Mouse (Mus musculus) MEL (cell line): ENCODE data around the gene Hltf. TPM values are rescaled to one million over a fixed set of nuclear protein-coding genes. Genes with fewer than 3 reads are reported as not detected.

Source experiments
- DNase-seq: peaks from one replicate; pipeline ENCODE4 v3.0.0; 2011; ENCODE audit warnings: low read depth, low spot score
- H3K27ac ChIP-seq: 2 replicates; pipeline ENCODE4 v1.5.1; 2012; ENCODE audit warnings: low read depth, mild to moderate bottlenecking, control low read depth, low read length, moderate library complexity; ENCODE audit not compliant: control insufficient read depth
- H3K27me3 ChIP-seq, 2 experiments: fragments of 150-350 bp in 1 of 2; sonication (generic) in 1 of 2; 2 replicates each; pipeline ENCODE4 v1.6.1; 2012; ENCODE audit warnings: low read length in 2 of 2, mild to moderate bottlenecking in 2 of 2, improper control_type of control experiment in 1 of 2, moderate library complexity in 1 of 2; ENCODE audit not compliant: insufficient read depth in 2 of 2, control insufficient read depth in 1 of 2
- H3K36me3 ChIP-seq, 2 experiments: 2 replicates each; pipeline ENCODE4 v1.6.1; 2012 to 2014; ENCODE audit warnings: low read length in 2 of 2, improper control_type of control experiment in 1 of 2, inconsistent platforms in 1 of 2, mild to moderate bottlenecking in 1 of 2; ENCODE audit not compliant: insufficient read depth in 2 of 2, control insufficient read depth in 1 of 2
- H3K4me1 ChIP-seq, 2 experiments: fragments of 150-350 bp in 1 of 2; sonication (generic) in 1 of 2; 2 replicates each; pipeline ENCODE4 v1.6.1; 2012; ENCODE audit warnings: low read length in 2 of 2, improper control_type of control experiment in 1 of 2, mild to moderate bottlenecking in 1 of 2; ENCODE audit not compliant: insufficient read depth in 2 of 2, control insufficient read depth in 1 of 2
- H3K4me3 ChIP-seq, 2 experiments: fragments of 150-350 bp in 1 of 2; sonication (generic) in 1 of 2; 2 replicates each; pipeline ENCODE4 v1.5.1; 2012; ENCODE audit warnings: low read depth in 2 of 2, low read length in 2 of 2, mild to moderate bottlenecking in 2 of 2, moderate library complexity in 2 of 2, control low read depth in 1 of 2, improper control_type of control experiment in 1 of 2; ENCODE audit not compliant: control insufficient read depth in 1 of 2, insufficient read depth in 1 of 2
- H3K79me2 ChIP-seq: 2 replicates; pipeline ENCODE4 v1.6.1; 2012; ENCODE audit warnings: mild to moderate bottlenecking, low read length, moderate library complexity; ENCODE audit not compliant: control insufficient read depth, poor library complexity, insufficient read depth
- H3K9ac ChIP-seq: 2 replicates; pipeline ENCODE4 v1.6.1; 2012; ENCODE audit warnings: low read depth, mild to moderate bottlenecking, control low read depth, low read length, moderate library complexity; ENCODE audit not compliant: control insufficient read depth, poor library complexity, severe bottlenecking
- H3K9me3 ChIP-seq: fragments of 150-350 bp; sonication (generic); replicated peaks from 2 replicates; pipeline ENCODE4 v1.6.1; 2012; ENCODE audit warnings: mild to moderate bottlenecking, low read length, improper control_type of control experiment, moderate library complexity; ENCODE audit not compliant: insufficient read depth
- BHLHE40 ChIP-seq: IDR thresholded peaks from 2 replicates; pipeline ENCODE4 v1.6.1; 2012; ENCODE audit warnings: low read depth, mild to moderate bottlenecking, inconsistent platforms, low read length, improper control_type of control experiment, borderline replicate concordance
- CHD1 ChIP-seq: IDR thresholded peaks from 2 replicates; pipeline ENCODE4 v1.6.1; 2012; ENCODE audit warnings: low read depth, mild to moderate bottlenecking, inconsistent platforms, low read length, improper control_type of control experiment
- E2F4 ChIP-seq: IDR thresholded peaks from 2 replicates; pipeline ENCODE4 v1.6.1; 2011; ENCODE audit warnings: low read depth, low read length, improper control_type of control experiment, borderline replicate concordance
- ELF1 ChIP-seq: IDR thresholded peaks from 2 replicates; pipeline ENCODE4 v1.6.1; 2014; ENCODE audit warnings: low read depth, mild to moderate bottlenecking, inconsistent platforms, low read length, improper control_type of control experiment, moderate library complexity
- EP300 ChIP-seq, 2 experiments: IDR thresholded peaks; 2 replicates each; pipeline ENCODE4 v1.6.1; 2011; ENCODE audit warnings: improper control_type of control experiment in 2 of 2, low read length in 2 of 2, low read depth in 1 of 2, mild to moderate bottlenecking in 1 of 2
- ETS1 ChIP-seq: IDR thresholded peaks from 2 replicates; pipeline ENCODE4 v1.6.1; 2012; ENCODE audit warnings: low read depth, mild to moderate bottlenecking, inconsistent platforms, low read length, improper control_type of control experiment, moderate library complexity
- GABPA ChIP-seq: IDR thresholded peaks from 2 replicates; pipeline ENCODE4 v1.6.1; 2012; ENCODE audit warnings: low read depth, mild to moderate bottlenecking, inconsistent platforms, low read length, improper control_type of control experiment, moderate library complexity
- GATA1 ChIP-seq: IDR thresholded peaks from 2 replicates; pipeline ENCODE4 v1.6.1; 2011; ENCODE audit warnings: low read depth, low read length, improper control_type of control experiment
- HCFC1 ChIP-seq: IDR thresholded peaks from 2 replicates; pipeline ENCODE4 v1.6.1; 2012; ENCODE audit warnings: low read depth, mild to moderate bottlenecking, inconsistent platforms, low read length, improper control_type of control experiment, moderate library complexity
- JUND ChIP-seq: IDR thresholded peaks from 2 replicates; pipeline ENCODE4 v1.6.1; 2011; ENCODE audit warnings: low read depth, mild to moderate bottlenecking, improper control_type of control experiment, low read length
- KAT2A ChIP-seq: conservative IDR thresholded peaks from 2 replicates; pipeline ENCODE4 v1.6.1; 2012; ENCODE audit warnings: low read depth, low read length, improper control_type of control experiment, inconsistent platforms
- MAFK ChIP-seq: IDR thresholded peaks from 2 replicates; pipeline ENCODE4 v1.6.1; 2011; ENCODE audit warnings: low read depth, mild to moderate bottlenecking, low read length, improper control_type of control experiment, borderline replicate concordance
- MAX ChIP-seq: IDR thresholded peaks from 2 replicates; pipeline ENCODE4 v1.6.1; 2011; ENCODE audit warnings: low read length, improper control_type of control experiment
- MAZ ChIP-seq: IDR thresholded peaks from 2 replicates; pipeline ENCODE4 v1.6.1; 2012; ENCODE audit warnings: low read depth, mild to moderate bottlenecking, inconsistent platforms, low read length, improper control_type of control experiment
- MYB ChIP-seq: IDR thresholded peaks from 2 replicates; pipeline ENCODE4 v1.6.1; 2011; ENCODE audit warnings: mild to moderate bottlenecking, low read depth, low read length, improper control_type of control experiment
- MYC ChIP-seq: IDR thresholded peaks from 2 replicates; pipeline ENCODE4 v1.6.1; 2011; ENCODE audit warnings: low read depth, mild to moderate bottlenecking, low read length, improper control_type of control experiment, moderate library complexity
- NELFE ChIP-seq: IDR thresholded peaks from 2 replicates; pipeline ENCODE4 v1.6.1; 2011; ENCODE audit warnings: low read depth, low read length, improper control_type of control experiment
- NRF1 ChIP-seq: IDR thresholded peaks from 2 replicates; pipeline ENCODE4 v1.6.1; 2014; ENCODE audit warnings: low read depth, mild to moderate bottlenecking, inconsistent platforms, low read length, improper control_type of control experiment, moderate library complexity; ENCODE audit not compliant: poor library complexity, insufficient read depth, severe bottlenecking
- POLR2A ChIP-seq, 2 experiments: IDR thresholded peaks; 2 replicates each; pipeline ENCODE4 v1.6.1; 2011 to 2012; ENCODE audit warnings: low read length in 2 of 2, mild to moderate bottlenecking in 2 of 2, control low read depth in 1 of 2, improper control_type of control experiment in 1 of 2, low read depth in 1 of 2, moderate library complexity in 1 of 2; ENCODE audit not compliant: control insufficient read depth in 1 of 2, insufficient read depth in 1 of 2, poor library complexity in 1 of 2
- POLR2AphosphoS2 ChIP-seq: IDR thresholded peaks from 2 replicates; pipeline ENCODE4 v1.6.1; 2011; ENCODE audit warnings: low read length, improper control_type of control experiment
- POLR2AphosphoS5 ChIP-seq: IDR thresholded peaks from 2 replicates; pipeline ENCODE4 v1.6.1; 2012; ENCODE audit warnings: low read depth, borderline replicate concordance, mild to moderate bottlenecking, inconsistent platforms, low read length, moderate library complexity, mixed read lengths
- RAD21 ChIP-seq: IDR thresholded peaks from 2 replicates; pipeline ENCODE4 v1.6.1; 2011; ENCODE audit warnings: mild to moderate bottlenecking, low read depth, low read length, improper control_type of control experiment
- SMC3 ChIP-seq: IDR thresholded peaks from 2 replicates; pipeline ENCODE4 v1.6.1; 2011; ENCODE audit warnings: low read depth, low read length, improper control_type of control experiment
- TBP ChIP-seq: IDR thresholded peaks from 2 replicates; pipeline ENCODE4 v1.8.0; 2011; ENCODE audit warnings: low read depth, low read length, improper control_type of control experiment
- TCF12 ChIP-seq: IDR thresholded peaks from 2 replicates; pipeline ENCODE4 v1.6.1; 2014; ENCODE audit warnings: low read depth, mild to moderate bottlenecking, inconsistent platforms, low read length, improper control_type of control experiment, moderate library complexity
- ZC3H11A ChIP-seq: IDR thresholded peaks from 2 replicates; pipeline ENCODE4 v1.6.1; 2012; ENCODE audit warnings: low read depth, mild to moderate bottlenecking, inconsistent platforms, low read length, improper control_type of control experiment
- ZMIZ1 ChIP-seq: IDR thresholded peaks from 2 replicates; pipeline ENCODE4 v1.6.1; 2012; ENCODE audit warnings: low read depth, mild to moderate bottlenecking, inconsistent platforms, low read length, improper control_type of control experiment, moderate library complexity
- polyA plus RNA-seq, 2 experiments: library from polyadenylated mRNA; stranded (reverse) in 1 of 2; unstranded in 1 of 2; fragments of >175 nt in 1 of 2; fragments of >200 nt in 1 of 2; gene quantifications; 2 replicates each; pipeline versions ENCODE4 v1.2.1 to v1.2.4; 2012; ENCODE audit warnings: low replicate concordance in 2 of 2, low read depth in 1 of 2; ENCODE audit not compliant: insufficient read length in 2 of 2, insufficient read depth in 1 of 2, missing spikeins in 1 of 2
- total RNA-seq: library from RNA; depleted of rRNA; stranded (reverse); fragments of 300-350 nt; gene quantifications from 2 replicates; pipeline ENCODE4 v1.2.3, GENCODE M21; 2012

Gene Hltf
- total and polyA plus RNA-seq, 3 experiments, result 9.8 to 10.0 TPM; not detected in 1

- DNase-seq, result no peak
- no peaks in the 10 kb centered on the region for H3K27me3 ChIP-seq
- no peaks in the 10 kb centered on the region for H3K4me1 ChIP-seq
- no peak overlapping the region for H3K4me3 ChIP-seq
- no peak overlapping the region for H3K27ac ChIP-seq
- no peaks in the 10 kb centered on the region for H3K9me3 ChIP-seq
- H3K79me2 ChIP-seq, result no peaks in the 10 kb centered on the region
- H3K9ac ChIP-seq, result no peak overlapping the region
- TF ChIP-seq CHD1 (no peak), NELFE (no peak), MAX (no peak), TBP (no peak), HCFC1 (no peak), MAFK (no peak), MYB (no peak), POLR2AphosphoS5 (no peak), GABPA (no peak), RAD21 (no peak), KAT2A (no peak), JUND (no peak), EP300 (IDR thresholded peaks at IDR 0.05; ENCODE audit: low read depth in 1 of 2, low read length in 2 of 2) (no peak), POLR2A (IDR thresholded peaks at IDR 0.05; ENCODE audit: control insufficient read depth in 1 of 2, insufficient read depth in 1 of 2, low read depth in 1 of 2, low read length in 2 of 2, poor library complexity in 1 of 2) (no peak), MAZ (no peak), E2F4 (no peak), POLR2AphosphoS2 (no peak), TCF12 (no peak), MYC (no peak)
- peaks cover 0 to 2% of the 10 kb centered on the region in 2 experiments; a peak in 1 of 4 replicates for H3K36me3 ChIP-seq
Observed at GRCm38 (mm10) chr3:20129491-20129890, 71.9 kb downstream of the Hltf start.

DNA sequence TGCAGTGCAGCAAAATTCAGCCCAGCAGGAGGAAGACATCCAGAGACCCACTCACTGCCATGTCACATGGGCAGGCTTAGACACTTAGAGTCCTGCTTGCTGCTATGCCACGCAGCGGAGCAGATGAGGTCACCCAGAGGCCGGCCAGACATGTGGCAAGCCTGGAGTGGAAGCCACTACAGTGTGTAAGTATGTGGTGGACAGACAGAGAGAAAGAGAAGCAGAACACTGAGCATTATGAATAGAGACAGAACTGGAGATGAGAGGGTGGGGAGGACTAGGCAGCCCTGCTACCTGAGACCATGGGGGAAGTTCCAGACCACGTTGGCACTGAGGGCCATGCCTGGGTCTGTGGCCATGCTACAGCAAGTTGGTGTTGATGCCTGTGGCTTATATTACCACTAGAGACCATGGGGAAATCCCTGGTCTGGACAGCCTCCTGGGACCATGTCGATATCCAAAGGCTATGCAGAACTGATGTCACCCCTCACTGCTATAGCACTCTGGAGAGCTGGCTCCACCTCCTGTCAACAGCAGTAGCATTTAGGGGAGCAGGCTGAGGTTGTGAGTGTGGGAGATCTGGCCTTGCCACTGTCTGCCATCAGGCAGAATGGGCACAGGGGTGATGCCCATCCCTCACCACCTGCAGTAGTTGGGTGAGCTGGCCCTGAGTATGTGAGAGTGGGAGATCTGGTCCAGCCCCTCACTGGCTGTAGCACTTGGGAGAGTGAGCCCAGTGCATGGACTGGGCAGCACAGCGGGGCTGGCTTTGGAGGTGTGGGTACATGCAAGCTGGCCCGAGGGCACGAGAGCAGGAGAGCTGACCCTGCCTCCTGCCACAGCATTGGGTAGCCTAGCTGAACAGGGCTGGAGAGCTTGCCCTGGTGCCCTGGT is 73.1 kb downstream of the Hltf start:
- H3K4me1 ChIP-seq, result no peaks in the 10 kb centered on the region
- no peak for TF ChIP-seq ZC3H11A
- no peak for TF ChIP-seq ELF1
- no peak for TF ChIP-seq HCFC1
- no peak for TF ChIP-seq BHLHE40
- TF ChIP-seq NRF1, result no peak
- TF ChIP-seq KAT2A, result no peak
- no peak for TF ChIP-seq ETS1
- TF ChIP-seq MYC, result no peak
- no peak for TF ChIP-seq ZMIZ1
- no peak for TF ChIP-seq SMC3
- no peak for TF ChIP-seq TBP
- TF ChIP-seq JUND, result no peak
- TF ChIP-seq GATA1, result no peak
- TF ChIP-seq, all 39 proteins: peak for 0
- H3K4me3 ChIP-seq, result no peak overlapping the region
- peaks cover 0 to 2% of the 10 kb centered on the region in 2 experiments; a peak in 1 of 4 replicates for H3K36me3 ChIP-seq
- no peak for DNase-seq
- H3K27me3 ChIP-seq, result no peaks in the 10 kb centered on the region
- H3K9ac ChIP-seq, result no peak overlapping the region
- H3K79me2 ChIP-seq, result no peaks in the 10 kb centered on the region
- H3K27ac ChIP-seq, result no peak overlapping the region
- no peaks in the 10 kb centered on the region for H3K9me3 ChIP-seq
